Mouse (Mus musculus) intestine, embryonic 14.5 days (tissue): Measurements from ENCODE around the gene Stn1. TPM values are rescaled to one million over a fixed set of nuclear protein-coding genes. Genes with fewer than 3 reads are reported as not detected.

ENCODE experiments used
- ATAC-seq: fragments of 200-750 bp; cut with Nextera tagmentation; replicated peaks from 2 replicates; pipeline ENCODE4 v1.8.0; 2017; ENCODE audit warnings: low read depth, moderate number of reproducible peaks, moderate TSS enrichment, moderate library complexity; ENCODE audit not compliant: low FRiP score, low TSS enrichment
- DNase-seq: peaks from one replicate; pipeline ENCODE4 v3.0.0-alpha.2; 2018; ENCODE audit warnings: low spot score
- H3K27ac ChIP-seq: fragments of 300-500 bp; sonication (generic); 2 replicates; pipeline ENCODE4 v1.5.1; 2014; ENCODE audit warnings: low read depth, mild to moderate bottlenecking, control low read depth
- H3K27me3 ChIP-seq: fragments of 300-500 bp; sonication (generic); replicated peaks from 2 replicates; pipeline ENCODE4 v1.6.1; 2014; ENCODE audit warnings: low read length, control low read depth; ENCODE audit not compliant: control insufficient read depth, insufficient read depth
- H3K36me3 ChIP-seq: fragments of 300-500 bp; sonication (generic); 2 replicates; pipeline ENCODE4 v1.6.1; 2014; ENCODE audit warnings: low read length, control low read depth; ENCODE audit not compliant: control insufficient read depth, insufficient read depth
- H3K4me1 ChIP-seq: fragments of 300-500 bp; sonication (generic); replicated peaks from 2 replicates; pipeline ENCODE4 v1.6.1; 2014; ENCODE audit warnings: low read length, control low read depth, mixed read lengths; ENCODE audit not compliant: control insufficient read depth, insufficient read depth
- H3K4me2 ChIP-seq: fragments of 300-500 bp; sonication (generic); 2 replicates; pipeline ENCODE4 v1.6.1; 2014; ENCODE audit warnings: low read length
- H3K4me3 ChIP-seq: fragments of 300-500 bp; sonication (generic); 2 replicates; pipeline ENCODE4 v1.5.1; 2014; ENCODE audit warnings: low read depth, low read length, control low read depth, mixed read lengths
- H3K9ac ChIP-seq: fragments of 300-500 bp; sonication (generic); 2 replicates; pipeline ENCODE4 v1.6.1; 2014; ENCODE audit warnings: mild to moderate bottlenecking, low read length
- H3K9me3 ChIP-seq: fragments of 300-500 bp; sonication (generic); 2 replicates; pipeline ENCODE4 v1.6.1; 2016; ENCODE audit warnings: low read length, control low read depth; ENCODE audit not compliant: control insufficient read depth
- WGBS: fragments of 180-500 bp; shearing (Covaris S2); extraction: QIAGEN DNeasy Blood & Tissue Kit; methylation state at CpG from one replicate; pipeline ENCODE4 v1.1.7; 2014; 5-methylcytosine and 5-hydroxymethylcytosine counted together
- polyA plus RNA-seq: library from polyadenylated mRNA; unstranded; fragments of >200 nt; fragmentation: Nextera tagmentation; extraction: Ambion mirVana; gene quantifications from 2 replicates; pipeline ENCODE4 v1.2.1, GENCODE M21; 2014

Stn1 gene
- polyA plus RNA-seq, 1 experiment from 2014 or later: 53.5 TPM

DNA sequence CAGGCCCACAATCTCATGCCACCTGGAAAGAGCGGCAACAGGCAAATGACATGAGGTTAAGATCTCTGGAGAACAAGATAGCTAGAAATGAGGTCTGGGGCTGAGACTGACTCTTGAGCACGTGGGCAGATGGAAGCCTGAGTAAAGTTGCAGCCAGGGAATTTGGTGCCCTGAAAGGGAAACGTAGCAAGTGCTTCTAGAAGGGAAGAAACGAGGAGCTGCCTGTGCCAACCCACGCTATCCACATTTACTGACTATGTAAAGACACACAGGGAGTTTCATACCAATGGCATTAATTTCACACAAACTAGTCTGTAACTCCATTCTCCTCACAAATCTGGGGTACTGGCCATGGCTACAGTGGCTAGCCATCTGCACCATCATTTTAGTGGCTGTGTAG is 37.5 kb downstream of the Stn1 start:
- Histone ChIP-seq H3K36me3 (0 out of 2 replicates have a peak, but pooled peaks cover 5% of the 10 kb centered on the region), H3K4me2 (no peak overlapping the region), H3K4me1 (peaks cover 6% of the 10 kb centered on the region; the same call in 1 of the 2 replicates), H3K9ac (no peak overlapping the region), H3K4me3 (no peak overlapping the region), H3K27ac (no peak overlapping the region), H3K9me3 (no peaks in the 10 kb centered on the region), H3K27me3 (no peaks in the 10 kb centered on the region)
- 90% methylated on average over 5 of the region's 5 CpGs for WGBS
- ATAC-seq (no peak), DNase-seq (no peak)

GRCm38 (mm10) chr19:47498942-47499341 is 38.4 kb downstream of the Stn1 start:
- DNase-seq (no peak), ATAC-seq (no peak)
- Histone ChIP-seq H3K36me3 (0 out of 2 replicates have a peak, but pooled peaks cover 5% of the 10 kb centered on the region), H3K4me1 (peaks cover 6% of the 10 kb centered on the region; the same call in 1 of the 2 replicates), H3K9me3 (no peaks in the 10 kb centered on the region), H3K27ac (no peak overlapping the region), H3K27me3 (no peaks in the 10 kb centered on the region), H3K9ac (no peak overlapping the region), H3K4me3 (no peak overlapping the region), H3K4me2 (no peak overlapping the region)
- 35% methylated on average over 4 of the region's 4 CpGs for WGBS

DNA sequence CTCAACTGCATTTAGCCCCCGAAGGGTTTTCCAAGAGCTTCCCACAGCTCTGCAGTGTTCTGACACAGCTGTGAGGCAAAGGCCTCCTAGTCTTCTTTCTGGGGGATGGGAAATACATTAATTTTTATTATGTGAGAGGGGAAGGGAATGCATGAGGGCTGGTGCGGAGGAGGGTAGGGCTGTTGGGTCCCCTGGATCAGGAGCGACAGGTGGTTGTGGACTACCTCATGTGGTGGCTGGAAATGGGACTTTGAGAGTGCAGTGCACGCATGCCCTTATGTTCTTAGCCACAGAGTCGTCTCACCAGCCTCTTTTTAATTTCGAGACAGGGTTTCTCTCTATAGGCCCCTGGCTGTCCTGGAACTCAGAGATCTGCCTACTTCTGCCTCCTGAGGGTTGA is 39.6 kb downstream of the Stn1 start:
- peaks cover 6% of the 10 kb centered on the region; the same call in 1 of the 2 replicates for H3K4me1 ChIP-seq
- H3K9me3 ChIP-seq: no peaks in the 10 kb centered on the region
- H3K27ac ChIP-seq: no peak overlapping the region
- no peaks in the 10 kb centered on the region for H3K27me3 ChIP-seq
- no peak for DNase-seq
- H3K36me3 ChIP-seq: 0 out of 2 replicates have a peak, but pooled peaks cover 5% of the 10 kb centered on the region
- ATAC-seq: no peak
- no peak overlapping the region for H3K9ac ChIP-seq
- H3K4me3 ChIP-seq: no peak overlapping the region
- no peak overlapping the region for H3K4me2 ChIP-seq
- 82% methylated on average over 6 of the region's 6 CpGs for WGBS

DNA sequence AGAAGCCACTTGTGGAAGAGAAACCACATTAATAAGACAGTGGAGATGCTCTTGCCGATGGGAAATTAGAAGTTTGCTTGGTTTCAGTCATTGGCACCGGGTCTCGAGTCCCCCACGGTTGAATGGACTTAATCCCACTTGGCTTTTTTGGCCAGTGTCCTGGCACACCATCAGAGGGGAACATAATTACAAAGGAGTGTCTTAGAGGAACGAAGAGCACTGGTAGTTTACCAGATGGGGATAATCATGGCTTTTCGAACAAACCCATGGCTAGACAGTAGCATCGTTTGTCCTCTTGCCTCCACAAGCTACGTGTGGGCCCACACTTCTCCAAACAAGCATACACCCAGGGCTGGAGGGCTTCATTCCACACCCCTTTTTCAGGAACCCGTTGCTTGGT is 40.0 kb downstream of the Stn1 start:
- H3K4me2 ChIP-seq: no peak overlapping the region
- WGBS: 84% methylated on average over 9 of the region's 9 CpGs

GRCm38 (mm10) chr19:47493017-47493997 is 44.0 kb downstream of the Stn1 start:
- no peak for ATAC-seq
- Histone ChIP-seq H3K9ac (no peak overlapping the region), H3K9me3 (0 out of 2 replicates have a peak, but pooled peaks cover 4% of the 10 kb centered on the region), H3K4me1 (no peaks in the 10 kb centered on the region; the same call in 1 of the 2 replicates), H3K27me3 (no peaks in the 10 kb centered on the region), H3K27ac (no peak overlapping the region), H3K36me3 (no peaks in the 10 kb centered on the region), H3K4me3 (no peak overlapping the region), H3K4me2 (no peak overlapping the region)
- no peak for DNase-seq
- 70% methylated on average over 23 of the region's 23 CpGs for WGBS

More for the DNA sequence above, 40.0 kb downstream of the Stn1 start:
- Histone ChIP-seq H3K4me3 (no peak overlapping the region), H3K9me3 (no peaks in the 10 kb centered on the region), H3K4me1 (peaks cover 6% of the 10 kb centered on the region; the same call in 1 of the 2 replicates), H3K9ac (no peak overlapping the region), H3K36me3 (0 out of 2 replicates have a peak, but pooled peaks cover 5% of the 10 kb centered on the region), H3K27ac (no peak overlapping the region), H3K27me3 (no peaks in the 10 kb centered on the region)
- ATAC-seq (no peak), DNase-seq (no peak)

DNA sequence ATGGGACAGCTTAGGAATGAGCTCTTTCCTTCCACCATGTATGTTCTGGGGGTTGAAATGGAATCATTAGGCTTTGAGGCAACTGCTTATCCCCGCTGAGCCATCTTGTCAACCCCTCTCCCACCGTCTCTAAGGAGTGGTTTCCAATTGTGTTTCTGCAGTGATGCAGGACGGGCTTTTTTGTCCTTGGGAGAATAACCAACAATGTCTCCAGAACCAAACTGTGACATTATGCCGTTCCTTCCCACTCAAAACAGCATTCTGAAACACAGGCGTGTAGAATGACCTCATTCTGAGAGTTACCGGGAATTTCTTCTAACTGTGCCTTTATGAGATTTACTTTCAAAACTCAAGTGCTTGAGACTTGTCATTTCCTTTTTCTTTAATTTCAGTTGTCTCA is 44.9 kb downstream of the Stn1 start:
- no peak overlapping the region for H3K4me3 ChIP-seq
- H3K9me3 ChIP-seq: 0 out of 2 replicates have a peak, but pooled peaks cover 4% of the 10 kb centered on the region
- WGBS: 89% methylated on average over 6 of the region's 6 CpGs
- no peak overlapping the region for H3K27ac ChIP-seq
- no peaks in the 10 kb centered on the region for H3K36me3 ChIP-seq
- DNase-seq (no peak), ATAC-seq (no peak)
- no peaks in the 10 kb centered on the region for H3K27me3 ChIP-seq
- no peak overlapping the region for H3K4me2 ChIP-seq
- no peaks in the 10 kb centered on the region for H3K4me1 ChIP-seq
- no peak overlapping the region for H3K9ac ChIP-seq

- 0 out of 2 replicates have a peak, but pooled peaks cover 4% of the 10 kb centered on the region for H3K9me3 ChIP-seq
- no peaks in the 10 kb centered on the region for H3K27me3 ChIP-seq
- WGBS: 61% methylated on average over 2 of the region's 2 CpGs
- no peaks in the 10 kb centered on the region for H3K4me1 ChIP-seq
- H3K36me3 ChIP-seq: no peaks in the 10 kb centered on the region
- no peak for DNase-seq
- H3K9ac ChIP-seq: no peak overlapping the region
- H3K27ac ChIP-seq: no peak overlapping the region
- H3K4me3 ChIP-seq: no peak overlapping the region
- H3K4me2 ChIP-seq: no peak overlapping the region
- no peak for ATAC-seq
These were observed 45.5 kb downstream of the Stn1 start for GRCm38 (mm10) chr19:47491853-47492252.

DNA sequence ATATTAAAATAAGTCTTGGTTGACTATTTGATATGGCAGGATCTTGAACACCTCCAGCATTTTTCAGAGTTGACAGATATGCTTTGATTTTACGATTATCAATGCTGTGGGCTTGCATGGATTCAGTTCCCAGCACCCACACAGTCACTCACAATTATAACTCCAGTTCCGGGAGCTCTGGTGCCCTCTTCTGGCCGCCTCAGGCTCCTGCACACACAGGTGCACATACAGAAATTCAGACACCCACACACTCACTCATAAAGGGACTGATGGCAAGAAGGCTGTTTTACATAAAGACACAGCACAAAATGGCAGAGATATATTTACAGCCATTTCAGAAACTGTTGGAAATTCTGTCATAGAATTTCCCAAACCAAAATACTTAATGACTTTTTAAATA is 48.1 kb downstream of the Stn1 start:
- Histone ChIP-seq H3K9me3 (0 out of 2 replicates have a peak, but pooled peaks cover 4% of the 10 kb centered on the region), H3K27me3 (no peaks in the 10 kb centered on the region), H3K27ac (no peak overlapping the region), H3K4me2 (no peak overlapping the region), H3K4me1 (peaks cover 6% of the 10 kb centered on the region), H3K4me3 (no peak overlapping the region), H3K9ac (no peak overlapping the region), H3K36me3 (no peaks in the 10 kb centered on the region)
- ATAC-seq: no peak
- WGBS: 81% methylated on average over 3 of the region's 3 CpGs
- no peak for DNase-seq
